Mouse (Mus musculus) hematopoietic stem cell, adult 5-6 weeks (primary cell): ENCODE data around the gene Sgsm2. TPM values are rescaled to one million over a fixed set of nuclear protein-coding genes. Genes with fewer than 3 reads are reported as not detected.
A peak's percentile ranks its signal among the peaks of the same experiment; 100 is the strongest.

Experiments
- ATAC-seq, 2 experiments: fragments of 125-278 bp in 1 of 2; replicated peaks in 1 of 2; 2 replicates each; pipeline ENCODE4 v1.8.0; 2016 to 2017; ENCODE audit warnings: inconsistent platforms in 2 of 2, mild to moderate bottlenecking in 2 of 2, moderate number of reproducible peaks in 2 of 2, low read depth in 1 of 2, moderate TSS enrichment in 1 of 2; ENCODE audit not compliant: low FRiP score in 2 of 2, poor library complexity in 2 of 2, severe bottlenecking in 2 of 2, insufficient read depth in 1 of 2, low TSS enrichment in 1 of 2
- total RNA-seq: library from RNA; stranded (forward); fragments of 172-1452, 232-1000 nt; gene quantifications from 2 replicates; pipeline ENCODE4 v1.2.3, GENCODE M21; 2017

The Sgsm2 gene
- total RNA-seq, 1 experiment from 2014 or later = 5.6 TPM

GRCm38 (mm10) chr11:74836225-74837055, 60.4 kb downstream of the Sgsm2 start:
- no peak for ATAC-seq

GRCm38 (mm10) chr11:74835593-74836224, 61.2 kb downstream of the Sgsm2 start:
- no peak for ATAC-seq

- ATAC-seq = no peak
Observed at GRCm38 (mm10) chr11:74834650-74835277, 62.1 kb downstream of the Sgsm2 start.

GRCm38 (mm10) chr11:74834359-74834638, 62.6 kb downstream of the Sgsm2 start:
- ATAC-seq = no peak

- ATAC-seq = no peak
Observed at GRCm38 (mm10) chr11:74833536-74834358, 63.1 kb downstream of the Sgsm2 start.

- peak; percentile 8 to 14; a peak in 3 of 4 replicates for ATAC-seq
Observed at GRCm38 (mm10) chr11:74832503-74833143, 64.2 kb downstream of the Sgsm2 start.

- peak; percentile 46 to 51 for ATAC-seq
Observed at GRCm38 (mm10) chr11:74831606-74832451, 65.0 kb downstream of the Sgsm2 start.

- no peak for ATAC-seq
Observed at GRCm38 (mm10) chr11:74831191-74831605, 65.7 kb downstream of the Sgsm2 start.

- ATAC-seq = peak; percentile 51 to 52
Observed at GRCm38 (mm10) chr11:74830256-74831161, 66.4 kb downstream of the Sgsm2 start, which contains the start of gene Mnt. Gene Mnt, plus strand, starts transcription at chr11:74830920.

GRCm38 (mm10) chr11:74829812-74830211, 67.0 kb downstream of the Sgsm2 start:
- ATAC-seq = peak; percentile 40 to 51

- no peak for ATAC-seq
Observed at GRCm38 (mm10) chr11:74828965-74829550, 67.8 kb downstream of the Sgsm2 start.

- ATAC-seq = no peak
Observed at GRCm38 (mm10) chr11:74828404-74828931, 68.4 kb downstream of the Sgsm2 start.

GRCm38 (mm10) chr11:74827791-74828403, 69.0 kb downstream of the Sgsm2 start:
- no peak for ATAC-seq

- ATAC-seq = no peak
Observed at GRCm38 (mm10) chr11:74826702-74827101, 70.2 kb downstream of the Sgsm2 start.

- ATAC-seq = no peak
Observed at GRCm38 (mm10) chr11:74826151-74826550, 70.7 kb downstream of the Sgsm2 start.
